Mouse (Mus musculus): Measurements from ENCODE around the gene Ybx3. TPM values are rescaled to one million over a fixed set of nuclear protein-coding genes. Genes with fewer than 3 reads are reported as not detected.

Ybx3 gene
- polyA plus RNA-seq, 1 experiment from 2014 or later, result 44.1 TPM

- DNase-seq (ENCODE audit: low spot score), result no peak
- H3K27me3 ChIP-seq (replicated peaks; ENCODE audit: insufficient read depth, low read length), result no peaks in the 10 kb centered on the region
- H3K9me3 ChIP-seq (ENCODE audit: low read length), result no peaks in the 10 kb centered on the region
- TF ChIP-seq CTCF (IDR thresholded peaks at IDR 0.05) (no peak), EP300 (IDR thresholded peaks at IDR 0.05) (no peak)
- peak overlapping the region; percentile 93; the same call in 1 of the 2 replicates for H3K27ac ChIP-seq (ENCODE audit: low read length)
- H3K4me1 ChIP-seq (ENCODE audit: insufficient read depth, low read depth, low read length), result peaks cover 21% of the 10 kb centered on the region; the same call in 1 of the 2 replicates
- peak overlapping the region; percentile 77 for H3K4me3 ChIP-seq (ENCODE audit: low read depth, low read length)
- no peaks in the 10 kb centered on the region for H3K36me3 ChIP-seq (ENCODE audit: insufficient read depth, low read length)
- no peak for ATAC-seq
- peak overlapping the region; percentile 92 for H3K4me2 ChIP-seq (replicated peaks; ENCODE audit: low read depth, low read length)
- WGBS, result 38% methylated on average over 9 of the region's 9 CpGs
- H3K9ac ChIP-seq (replicated peaks; ENCODE audit: low read depth), result peak overlapping the region; percentile 86; the same call in 1 of the 2 replicates
Observed at GRCm38 (mm10) chr6:131386416-131387019, 1.8 kb downstream of the Ybx3 start.

GRCm38 (mm10) chr6:131385469-131385868, 2.8 kb downstream of the Ybx3 start:
- no peak for TF ChIP-seq CTCF (IDR thresholded peaks at IDR 0.05)
- no peak for TF ChIP-seq EP300 (IDR thresholded peaks at IDR 0.05)
- Histone ChIP-seq H3K9me3 (ENCODE audit: low read length) (no peaks in the 10 kb centered on the region), H3K9ac (replicated peaks; ENCODE audit: low read depth) (no peak overlapping the region), H3K4me3 (ENCODE audit: low read depth, low read length) (no peak overlapping the region), H3K4me1 (ENCODE audit: insufficient read depth, low read depth, low read length) (peaks cover 21% of the 10 kb centered on the region; the same call in 1 of the 2 replicates), H3K27ac (ENCODE audit: low read length) (no peak overlapping the region), H3K27me3 (replicated peaks; ENCODE audit: insufficient read depth, low read length) (no peaks in the 10 kb centered on the region), H3K4me2 (replicated peaks; ENCODE audit: low read depth, low read length) (no peak overlapping the region), H3K36me3 (ENCODE audit: insufficient read depth, low read length) (0 out of 2 replicates have a peak, but pooled peaks cover under 1% of the 10 kb centered on the region)
- DNase-seq (ENCODE audit: low spot score) (no peak), ATAC-seq (no peak)
- WGBS, result 96% methylated on average over 1 of the region's 1 CpGs

GRCm38 (mm10) chr6:131383713-131384330, 4.5 kb downstream of the Ybx3 start:
- peak overlapping the region; percentile 76; the same call in 1 of the 2 replicates for H3K27ac ChIP-seq (ENCODE audit: low read length)
- 42% methylated on average over 6 of the region's 6 CpGs for WGBS

GRCm38 (mm10) chr6:131382984-131383337, 5.3 kb downstream of the Ybx3 start:
- peak; percentile 36 for DNase-seq (ENCODE audit: low spot score)
- Histone ChIP-seq H3K4me1 (ENCODE audit: insufficient read depth, low read depth, low read length) (peaks cover 21% of the 10 kb centered on the region; the same call in 1 of the 2 replicates), H3K27me3 (replicated peaks; ENCODE audit: insufficient read depth, low read length) (no peaks in the 10 kb centered on the region), H3K9ac (replicated peaks; ENCODE audit: low read depth) (no peak overlapping the region), H3K9me3 (ENCODE audit: low read length) (no peaks in the 10 kb centered on the region), H3K27ac (ENCODE audit: low read length) (peak overlapping the region; percentile 76), H3K36me3 (ENCODE audit: insufficient read depth, low read length) (peaks cover 19% of the 10 kb centered on the region; the same call in 1 of the 2 replicates), H3K4me3 (ENCODE audit: low read depth, low read length) (no peak overlapping the region), H3K4me2 (replicated peaks; ENCODE audit: low read depth, low read length) (no peak overlapping the region)
- no peak for TF ChIP-seq CTCF (IDR thresholded peaks at IDR 0.05)
- TF ChIP-seq EP300 (IDR thresholded peaks at IDR 0.05), result no peak
- 29% methylated on average over 3 of the region's 3 CpGs for WGBS
- no peak for ATAC-seq

More at GRCm38 (mm10) chr6:131383713-131384330, 4.5 kb downstream of the Ybx3 start:
- ATAC-seq (no peak), DNase-seq (ENCODE audit: low spot score) (peak; percentile 49)
- Histone ChIP-seq H3K4me1 (ENCODE audit: insufficient read depth, low read depth, low read length) (peaks cover 21% of the 10 kb centered on the region; the same call in 1 of the 2 replicates), H3K9ac (replicated peaks; ENCODE audit: low read depth) (no peak overlapping the region), H3K27me3 (replicated peaks; ENCODE audit: insufficient read depth, low read length) (no peaks in the 10 kb centered on the region), H3K36me3 (ENCODE audit: insufficient read depth, low read length) (peaks cover 14% of the 10 kb centered on the region; the same call in 1 of the 2 replicates), H3K9me3 (ENCODE audit: low read length) (no peaks in the 10 kb centered on the region), H3K4me2 (replicated peaks; ENCODE audit: low read depth, low read length) (0 out of 2 replicates have a peak overlapping the region, but pooled peaks have one; percentile 1), H3K4me3 (ENCODE audit: low read depth, low read length) (no peak overlapping the region)
- TF ChIP-seq EP300 (IDR thresholded peaks at IDR 0.05) (no peak), CTCF (IDR thresholded peaks at IDR 0.05) (no peak)

- ATAC-seq (peak; percentile 92), DNase-seq (ENCODE audit: low spot score) (peak; percentile 88)
- 34% methylated on average over 14 of the region's 14 CpGs for WGBS
- Histone ChIP-seq H3K9ac (replicated peaks; ENCODE audit: low read depth) (no peak overlapping the region), H3K4me3 (ENCODE audit: low read depth, low read length) (no peak overlapping the region), H3K4me1 (ENCODE audit: insufficient read depth, low read depth, low read length) (peaks cover 21% of the 10 kb centered on the region; the same call in 1 of the 2 replicates), H3K9me3 (ENCODE audit: low read length) (no peaks in the 10 kb centered on the region), H3K27me3 (replicated peaks; ENCODE audit: insufficient read depth, low read length) (no peaks in the 10 kb centered on the region), H3K36me3 (ENCODE audit: insufficient read depth, low read length) (peaks cover 24% of the 10 kb centered on the region; the same call in 1 of the 2 replicates), H3K4me2 (replicated peaks; ENCODE audit: low read depth, low read length) (no peak overlapping the region; the same call in 1 of the 2 replicates), H3K27ac (ENCODE audit: low read length) (peak overlapping the region; percentile 76)
- peak; percentile 57 for TF ChIP-seq CTCF (IDR thresholded peaks at IDR 0.05)
- peak; percentile 52 for TF ChIP-seq EP300 (IDR thresholded peaks at IDR 0.05)
Observed at GRCm38 (mm10) chr6:131382232-131382983, 5.9 kb downstream of the Ybx3 start.
